Mouse (Mus musculus) liver, embryonic 14.5 days (tissue): ENCODE measurements around the gene Sh2d1a. TPM values are rescaled to one million over a fixed set of nuclear protein-coding genes. Genes with fewer than 3 reads are reported as not detected.

Experiments
- ATAC-seq: fragments of 200-750 bp; cut with Nextera tagmentation; 2 replicates; pipeline ENCODE4 v1.8.0; 2017; ENCODE audit warnings: moderate number of reproducible peaks, mild to moderate bottlenecking, moderate library complexity; ENCODE audit not compliant: insufficient read depth
- DNase-seq, 3 experiments: peaks; one replicate each; pipeline ENCODE4 v3.0.0-alpha.2; 2012 to 2013; ENCODE audit warnings: low read depth in 3 of 3, low spot score in 3 of 3
- H3K27ac ChIP-seq: fragments of 300-500 bp; sonication (generic); 2 replicates; pipeline ENCODE4 v1.5.1; 2014; ENCODE audit warnings: moderate library complexity, mild to moderate bottlenecking, control low read depth, inconsistent platforms
- H3K27me3 ChIP-seq: fragments of 300-500 bp; sonication (generic); 2 replicates; pipeline ENCODE4 v1.6.1; 2014; ENCODE audit warnings: mild to moderate bottlenecking, low read length, moderate library complexity; ENCODE audit not compliant: control insufficient read depth, insufficient read depth
- H3K36me3 ChIP-seq: fragments of 300-500 bp; sonication (generic); replicated peaks from 2 replicates; pipeline ENCODE4 v1.6.1; 2014; ENCODE audit warnings: low read depth; ENCODE audit not compliant: control insufficient read depth, insufficient read depth
- H3K4me1 ChIP-seq, 2 experiments: fragments of 200-500 bp in 1 of 2; fragments of 300-500 bp in 1 of 2; sonication (generic) in 1 of 2; replicated peaks; 2 replicates each; pipeline ENCODE4 v1.6.1; 2012 to 2014; ENCODE audit warnings: antibody characterized with exemption in 1 of 2, inconsistent platforms in 1 of 2, low read length in 1 of 2; ENCODE audit not compliant: control insufficient read depth in 2 of 2, insufficient read depth in 2 of 2
- H3K4me2 ChIP-seq: fragments of 300-500 bp; sonication (generic); 2 replicates; pipeline ENCODE4 v1.6.1; 2014; ENCODE audit warnings: low read depth, mild to moderate bottlenecking, control low read depth, moderate library complexity
- H3K4me3 ChIP-seq, 2 experiments: fragments of 200-500 bp in 1 of 2; fragments of 300-500 bp in 1 of 2; sonication (generic) in 1 of 2; 2 replicates each; pipeline ENCODE4 v1.5.1; 2012 to 2014; ENCODE audit warnings: low read depth in 2 of 2, low read length in 2 of 2, mild to moderate bottlenecking in 2 of 2, control low read depth in 1 of 2, inconsistent platforms in 1 of 2, moderate library complexity in 1 of 2; ENCODE audit not compliant: insufficient read depth in 1 of 2
- H3K9ac ChIP-seq: fragments of 300-500 bp; sonication (generic); replicated peaks from 2 replicates; pipeline ENCODE4 v1.6.1; 2014; ENCODE audit warnings: mild to moderate bottlenecking, control low read depth, moderate library complexity
- H3K9me3 ChIP-seq: fragments of 300-500 bp; sonication (generic); 2 replicates; pipeline ENCODE4 v1.6.1; 2016; ENCODE audit warnings: low read length, mixed read lengths; ENCODE audit not compliant: control insufficient read depth
- CTCF ChIP-seq: IDR thresholded peaks from 2 replicates; pipeline ENCODE4 v1.5.1; 2016; ENCODE audit warnings: antibody characterized with exemption, low read depth, control low read depth
- EP300 ChIP-seq: IDR thresholded peaks from 2 replicates; pipeline ENCODE4 v1.6.1; 2016; ENCODE audit warnings: antibody characterized with exemption, low read depth
- WGBS: fragments of 180-500 bp; shearing (Covaris S2); extraction: QIAGEN DNeasy Blood & Tissue Kit; methylation state at CpG from one replicate; pipeline ENCODE4 v1.1.7; 2014; ENCODE audit not compliant: insufficient replicate concordance; 5-methylcytosine and 5-hydroxymethylcytosine counted together
- polyA plus RNA-seq, 2 experiments: library from polyadenylated mRNA; depleted of rRNA in 1 of 2; stranded (reverse) in 1 of 2; unstranded in 1 of 2; fragments of >200 nt; fragmentation: Nextera tagmentation in 1 of 2; extraction: Ambion mirVana in 1 of 2; gene quantifications; 2 replicates each; pipeline versions ENCODE4 v1.2.1 to v1.2.3; 2012 to 2014

Sh2d1a gene
- polyA plus RNA-seq, 2 experiments = not detected

- 44% methylated on average over 4 of the region's 4 CpGs for WGBS
- no peak for ATAC-seq
- Histone ChIP-seq H3K27ac (no peak overlapping the region), H3K4me3 (no peak overlapping the region), H3K9me3 (no peaks in the 10 kb centered on the region), H3K4me1 (no peaks in the 10 kb centered on the region), H3K9ac (no peak overlapping the region), H3K4me2 (no peak overlapping the region), H3K27me3 (no peaks in the 10 kb centered on the region), H3K36me3 (no peaks in the 10 kb centered on the region)
- TF ChIP-seq EP300 = no peak
- no peak for TF ChIP-seq CTCF
- no peak for DNase-seq
These were observed 56.4 kb downstream of the Sh2d1a start for GRCm38 (mm10) chrX:42558683-42559082.

Other genes with a start within 250 kb of the Sh2d1a start
- not detected in 2 replicates for gene Tex13c2, start 12.8 kb upstream of the Sh2d1a start, polyA plus RNA-seq (2012; rRNA removed)
- gene Tex13c2, start 12.8 kb upstream of the Sh2d1a start, polyA plus RNA-seq (2014; fragmentation: Nextera tagmentation; extraction: Ambion mirVana) = not detected in 2 replicates